Mouse (Mus musculus): ENCODE results near the gene Hivep3.

Hivep3 gene

GRCm38 (mm10) chr4:119901556-119902491, 168.2 kb downstream of the Hivep3 start:
- intact Hi-C loops (cut with DNase I) = no loop called here

- intact Hi-C loops (cut with DNase I) = no loop called here
Measured at GRCm38 (mm10) chr4:119903328-119903727, 169.7 kb downstream of the Hivep3 start.

GRCm38 (mm10) chr4:119903806-119904205, 170.2 kb downstream of the Hivep3 start:
- intact Hi-C loops (cut with DNase I) = no loop called here

- intact Hi-C loops (cut with DNase I) = no loop called here
Measured at GRCm38 (mm10) chr4:119904296-119904695, 170.7 kb downstream of the Hivep3 start.

GRCm38 (mm10) chr4:119907106-119907505, 173.5 kb downstream of the Hivep3 start:
- intact Hi-C loops (cut with DNase I) = no loop called here

- intact Hi-C loops (cut with DNase I) = no loop called here
Measured at GRCm38 (mm10) chr4:119911071-119911904, 177.7 kb downstream of the Hivep3 start.

GRCm38 (mm10) chr4:119912216-119912615, 178.6 kb downstream of the Hivep3 start:
- intact Hi-C loops (cut with DNase I) = no loop called here

GRCm38 (mm10) chr4:119914194-119914593, 180.6 kb downstream of the Hivep3 start:
- intact Hi-C loops (cut with DNase I) = no loop called here

GRCm38 (mm10) chr4:119915069-119915468, 181.5 kb downstream of the Hivep3 start:
- intact Hi-C loops (cut with DNase I) = no loop called here

- intact Hi-C loops (cut with DNase I) = loop anchor here (2.0 kb wide), 1 partner anchor 187 kb away; no protein-coding TSS in a partner anchor
Measured at GRCm38 (mm10) chr4:119917502-119917901, 183.9 kb downstream of the Hivep3 start.

GRCm38 (mm10) chr4:119919349-119919748, 185.8 kb downstream of the Hivep3 start:
- intact Hi-C loops (cut with DNase I) = no loop called here

- intact Hi-C loops (cut with DNase I) = no loop called here
Measured at GRCm38 (mm10) chr4:119921022-119921717, 187.6 kb downstream of the Hivep3 start.

- intact Hi-C loops (cut with DNase I) = no loop called here
Measured at GRCm38 (mm10) chr4:119921723-119922266, 188.2 kb downstream of the Hivep3 start.

- intact Hi-C loops (cut with DNase I) = no loop called here
Measured at GRCm38 (mm10) chr4:119922945-119923344, 189.4 kb downstream of the Hivep3 start.

GRCm38 (mm10) chr4:119923410-119923809, 189.8 kb downstream of the Hivep3 start:
- intact Hi-C loops (cut with DNase I) = no loop called here

- intact Hi-C loops (cut with DNase I) = no loop called here
Measured at GRCm38 (mm10) chr4:119925052-119925451, 191.5 kb downstream of the Hivep3 start.

- intact Hi-C loops (cut with DNase I) = no loop called here
Measured at GRCm38 (mm10) chr4:119931923-119932322, 198.3 kb downstream of the Hivep3 start.

GRCm38 (mm10) chr4:119932549-119933257, 199.1 kb downstream of the Hivep3 start:
- intact Hi-C loops (cut with DNase I) = no loop called here

- intact Hi-C loops (cut with DNase I) = no loop called here
Measured at GRCm38 (mm10) chr4:119934901-119935300, 201.3 kb downstream of the Hivep3 start.

GRCm38 (mm10) chr4:119937876-119938275, 204.3 kb downstream of the Hivep3 start:
- intact Hi-C loops (cut with DNase I) = no loop called here
